Mouse (Mus musculus) liver, adult 2 months (tissue): ENCODE data around the gene Coro1a.

Source experiments
- CTCF ChIP-seq: fragments of 200-500 bp; IDR thresholded peaks from 2 replicates; pipeline ENCODE4 v1.5.1; 2011; ENCODE audit warnings: low read depth, low read length, control low read depth
- POLR2A ChIP-seq: fragments of 200-500 bp; IDR thresholded peaks from 2 replicates; pipeline ENCODE4 v1.6.1; 2011; ENCODE audit warnings: low read length, control low read depth; ENCODE audit not compliant: insufficient read depth; ENCODE audit errors: extremely low read depth

GRCm38 (mm10) chr7:126748824-126749223 lies 41.2 kb upstream of the Coro1a start:
- no peak for TF ChIP-seq CTCF
- no peak for TF ChIP-seq POLR2A
